Mouse (Mus musculus): Measurements from ENCODE around the gene Gm21788. TPM values are rescaled to one million over a fixed set of nuclear protein-coding genes. Genes with fewer than 3 reads are reported as not detected.

The Gm21788 gene
- not detected for total RNA-seq (2023)

GRCm38 (mm10) chrY:7404710-7405109 lies at the start of gene Gm21788:
TSS of gene Gm21788 (plus strand) at chrY:7405010.

Other genes with a start within 250 kb of the Gm21788 start
- not detected for gene Gm21244, start 235.7 kb upstream of the Gm21788 start, total RNA-seq (2023)
- gene Gm28998, start 151.2 kb upstream of the Gm21788 start, total RNA-seq (2023) = not detected
- gene Gm20826, start 233.5 kb downstream of the Gm21788 start, total RNA-seq (2023) = under 1 TPM in 1 of 2 experiments, not detected in 1; 0.16 TPM

All from monocyte, adult 59 days (primary cell).